16 mouse cellular contexts compared by ENCODE assay signal in genomic region chr2:64893233-64893632, GRCm38 (mm10).
A peak's percentile ranks its signal among the peaks of the same experiment; 100 is the strongest.
DNase-seq lines count a peak whose midpoint lies in the region; ATAC-seq and TF ChIP-seq lines count a peak whose summit lies in the region.
"Had no signal": no experiment of that assay in that cellular context is flagged by ENCODE, and none has a peak within 500 bp of the region (broad histone marks: within the 10 kb centered on the region; RNA-seq: fewer than 3 reads in every experiment).

No protein-coding gene starts in this region.

- H3K9ac ChIP-seq in intestine, postnatal 0 days (ENCODE audit: low read depth, low read length), result no peak overlapping the region
- no peak overlapping the region for H3K9ac ChIP-seq in intestine, embryonic 16.5 days (ENCODE audit: low read depth, low read length)
- no peak overlapping the region for H3K9ac ChIP-seq in midbrain, postnatal 0 days (replicated peaks; ENCODE audit: low read length, poor library complexity, severe bottlenecking)
- H3K9ac ChIP-seq in midbrain, embryonic 14.5 days (replicated peaks; ENCODE audit: low read length), result no peak overlapping the region
- H3K9ac ChIP-seq: hindbrain, embryonic 13.5 days; lung, embryonic 15.5 days had no signal

- DNase-seq in midbrain, postnatal 0 days (ENCODE audit: low spot score), result no peak
- DNase-seq in midbrain, embryonic 14.5 days, result no peak
- peak; percentile 28 for DNase-seq in R1 (ENCODE audit: low read depth, low spot score)
- peak; percentile 6 for DNase-seq in mesoderm, embryonic 11.5 days (ENCODE audit: low read depth, low spot score)
- no peak for DNase-seq in gastrocnemius, adult 8-10 months (ENCODE audit: low spot score in 2 of 2)
- DNase-seq: cerebellum, adult 11 months; cerebellum, postnatal 36 days; heart, adult 18-20 months; thymus, adult 18-20 months had no signal

- no peaks in the 10 kb centered on the region for H3K4me1 ChIP-seq in intestine, postnatal 0 days (replicated peaks; ENCODE audit: control insufficient read depth, insufficient read depth, low read length)
- H3K4me1 ChIP-seq in intestine, embryonic 16.5 days (ENCODE audit: control insufficient read depth, insufficient read depth, low read length), result no peaks in the 10 kb centered on the region
- no peaks in the 10 kb centered on the region for H3K4me1 ChIP-seq in midbrain, postnatal 0 days (ENCODE audit: insufficient read depth, low read length)
- H3K4me1 ChIP-seq in midbrain, embryonic 14.5 days (ENCODE audit: control insufficient read depth, insufficient read depth, low read length), result no peaks in the 10 kb centered on the region
- H3K4me1 ChIP-seq: hindbrain, embryonic 13.5 days; lung, embryonic 15.5 days; megakaryocyte, embryonic 14.5 days had no signal

- H3K9me3 ChIP-seq in intestine, postnatal 0 days (ENCODE audit: control insufficient read depth), result no peaks in the 10 kb centered on the region
- H3K9me3 ChIP-seq in intestine, embryonic 16.5 days (ENCODE audit: control insufficient read depth, low read length), result no peaks in the 10 kb centered on the region
- no peaks in the 10 kb centered on the region for H3K9me3 ChIP-seq in midbrain, postnatal 0 days (ENCODE audit: low read length)
- no peaks in the 10 kb centered on the region for H3K9me3 ChIP-seq in midbrain, embryonic 14.5 days (ENCODE audit: control insufficient read depth, low read length)
- H3K9me3 ChIP-seq: hindbrain, embryonic 13.5 days; lung, embryonic 15.5 days; megakaryocyte, embryonic 14.5 days had no signal

- no peak overlapping the region for H3K4me2 ChIP-seq in intestine, postnatal 0 days (replicated peaks; ENCODE audit: low read depth)
- H3K4me2 ChIP-seq in intestine, embryonic 16.5 days (ENCODE audit: low read depth, low read length), result no peak overlapping the region
- no peak overlapping the region for H3K4me2 ChIP-seq in midbrain, postnatal 0 days (ENCODE audit: low read depth, low read length, poor library complexity, severe bottlenecking)
- no peak overlapping the region for H3K4me2 ChIP-seq in midbrain, embryonic 14.5 days (ENCODE audit: low read length)
- H3K4me2 ChIP-seq: hindbrain, embryonic 13.5 days; lung, embryonic 15.5 days had no signal

- H3K4me3 ChIP-seq in intestine, postnatal 0 days (ENCODE audit: low read depth, low read length), result no peak overlapping the region
- H3K4me3 ChIP-seq in intestine, embryonic 16.5 days (ENCODE audit: low read length), result no peak overlapping the region
- no peak overlapping the region for H3K4me3 ChIP-seq in midbrain, postnatal 0 days (ENCODE audit: low read depth, low read length)
- H3K4me3 ChIP-seq in midbrain, embryonic 14.5 days (replicated peaks; ENCODE audit: low read depth, low read length), result no peak overlapping the region
- H3K4me3 ChIP-seq: hindbrain, embryonic 13.5 days; lung, embryonic 15.5 days; megakaryocyte, embryonic 14.5 days had no signal

- 52% methylated on average over 7 of the region's 7 CpGs for WGBS in intestine, postnatal 0 days
- 53% methylated on average over 7 of the region's 7 CpGs for WGBS in intestine, embryonic 16.5 days
- WGBS in midbrain, postnatal 0 days, result 67% methylated on average over 7 of the region's 7 CpGs
- 61% methylated on average over 7 of the region's 7 CpGs for WGBS in midbrain, embryonic 14.5 days

- TF ChIP-seq CTCF in intestine, postnatal 0 days (IDR thresholded peaks at IDR 0.05; ENCODE audit: low read depth), result peak; percentile 45
- TF ChIP-seq CTCF in midbrain, postnatal 0 days (IDR thresholded peaks at IDR 0.05), result peak; percentile 42

- ATAC-seq in intestine, postnatal 0 days, result no peak
- no peak for ATAC-seq in intestine, embryonic 16.5 days
- no peak for ATAC-seq in midbrain, postnatal 0 days (ENCODE audit: low FRiP score)
- ATAC-seq in midbrain, embryonic 14.5 days (ENCODE audit: low FRiP score, low TSS enrichment), result no peak
- ATAC-seq in CD4-positive, CD25-positive, alpha-beta regulatory T cell, adult 4 months, result no peak
- ATAC-seq: forebrain, embryonic 14.5 days had no signal

- H3K27me3 ChIP-seq in intestine, postnatal 0 days (replicated peaks; ENCODE audit: control insufficient read depth, insufficient read depth, low read length), result no peaks in the 10 kb centered on the region
- no peaks in the 10 kb centered on the region for H3K27me3 ChIP-seq in intestine, embryonic 16.5 days (replicated peaks; ENCODE audit: control insufficient read depth, insufficient read depth, low read length)
- no peaks in the 10 kb centered on the region for H3K27me3 ChIP-seq in midbrain, postnatal 0 days (ENCODE audit: insufficient read depth, low read length)
- H3K27me3 ChIP-seq in midbrain, embryonic 14.5 days (ENCODE audit: control insufficient read depth, insufficient read depth, low read length), result no peaks in the 10 kb centered on the region
- H3K27me3 ChIP-seq: hindbrain, embryonic 13.5 days; lung, embryonic 15.5 days; megakaryocyte, embryonic 14.5 days had no signal

- H3K36me3 ChIP-seq in intestine, postnatal 0 days (ENCODE audit: control insufficient read depth, insufficient read depth), result no peaks in the 10 kb centered on the region
- H3K36me3 ChIP-seq in intestine, embryonic 16.5 days (ENCODE audit: control insufficient read depth, insufficient read depth, low read length), result no peaks in the 10 kb centered on the region
- no peaks in the 10 kb centered on the region for H3K36me3 ChIP-seq in midbrain, postnatal 0 days (ENCODE audit: insufficient read depth, low read length)
- no peaks in the 10 kb centered on the region for H3K36me3 ChIP-seq in midbrain, embryonic 14.5 days (ENCODE audit: control insufficient read depth, insufficient read depth, low read length)
- H3K36me3 ChIP-seq: hindbrain, embryonic 13.5 days; lung, embryonic 15.5 days had no signal

- no peak overlapping the region for H3K27ac ChIP-seq in intestine, postnatal 0 days (ENCODE audit: low read depth, low read length)
- no peak overlapping the region for H3K27ac ChIP-seq in intestine, embryonic 16.5 days (ENCODE audit: low read length)
- no peak overlapping the region for H3K27ac ChIP-seq in midbrain, postnatal 0 days (ENCODE audit: low read depth, low read length)
- no peak overlapping the region for H3K27ac ChIP-seq in midbrain, embryonic 14.5 days (replicated peaks; ENCODE audit: low read depth, low read length)
- H3K27ac ChIP-seq: hindbrain, embryonic 13.5 days; lung, embryonic 15.5 days had no signal

Comparison
In these comparisons a context has a peak if more than half of its experiments do, and no peak if none do; other contexts are left out.
1. DNase-seq: peak in R1 (single experiment) and mesoderm, embryonic 11.5 days (single experiment); none in midbrain, postnatal 0 days (single experiment), midbrain, embryonic 14.5 days (single experiment) and gastrocnemius, adult 8-10 months (0 of 2).